ENCODE assay signal across 12 mouse cellular contexts in the genomic region with DNA sequence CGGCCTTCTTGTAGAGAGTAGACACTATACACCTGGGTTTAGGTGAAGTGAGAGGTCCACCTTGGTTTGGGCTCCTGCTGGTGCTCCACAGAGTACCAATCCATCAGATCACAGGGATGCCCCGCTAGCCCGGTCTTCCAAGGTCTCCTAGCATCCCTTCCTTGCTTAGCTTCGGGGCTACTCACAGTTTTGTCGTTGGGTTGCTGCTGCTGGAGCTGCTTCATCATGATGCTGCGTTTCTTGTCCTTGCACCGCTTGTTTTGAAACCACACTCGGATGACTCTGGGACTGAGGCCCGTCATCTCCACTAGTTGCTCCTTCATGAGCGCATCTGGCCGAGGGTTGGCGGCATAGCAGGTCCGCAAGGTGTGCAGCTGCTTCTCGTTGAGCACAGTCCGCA. TPM values are rescaled to one million over a fixed set of nuclear protein-coding genes. Genes with fewer than 3 reads are reported as not detected.
DNase-seq lines count a peak whose midpoint lies in the region; ATAC-seq lines count a peak whose summit lies in the region.
"Had no signal": no experiment of that assay in that cellular context is flagged by ENCODE, and none has a peak within 500 bp of the region (broad histone marks: within the 10 kb centered on the region; RNA-seq: fewer than 3 reads in every experiment).

No protein-coding gene starts in this region.

- H3K27ac ChIP-seq in hindbrain, embryonic 12.5 days, result no peak overlapping the region
- H3K27ac ChIP-seq in neural tube, embryonic 12.5 days, result peak overlapping the region; percentile 32; the same call in 1 of the 2 replicates

- peak overlapping the region; percentile 22; the same call in 1 of the 2 replicates for H3K4me2 ChIP-seq in hindbrain, embryonic 12.5 days (replicated peaks)
- H3K4me2 ChIP-seq in neural tube, embryonic 12.5 days (replicated peaks), result peak overlapping the region; percentile 47

- H3K36me3 ChIP-seq in hindbrain, embryonic 12.5 days, result no peaks in the 10 kb centered on the region
- H3K36me3 ChIP-seq in neural tube, embryonic 12.5 days, result no peaks in the 10 kb centered on the region

- no peaks in the 10 kb centered on the region for H3K4me1 ChIP-seq in hindbrain, embryonic 12.5 days
- H3K4me1 ChIP-seq in neural tube, embryonic 12.5 days, result no peaks in the 10 kb centered on the region

- H3K9me3 ChIP-seq in hindbrain, embryonic 12.5 days (replicated peaks), result no peaks in the 10 kb centered on the region
- no peaks in the 10 kb centered on the region for H3K9me3 ChIP-seq in neural tube, embryonic 12.5 days

- peaks cover 92% of the 10 kb centered on the region for H3K27me3 ChIP-seq in hindbrain, embryonic 12.5 days
- peaks cover 87% of the 10 kb centered on the region for H3K27me3 ChIP-seq in neural tube, embryonic 12.5 days (replicated peaks)

- H3K4me3 ChIP-seq in hindbrain, embryonic 12.5 days, result no peak overlapping the region; the same call in 1 of the 2 replicates
- H3K4me3 ChIP-seq in neural tube, embryonic 12.5 days, result peak overlapping the region; percentile 28

- ATAC-seq in hindbrain, embryonic 12.5 days (ENCODE audit: low FRiP score), result no peak
- no peak for ATAC-seq in neural tube, embryonic 12.5 days (ENCODE audit: low FRiP score, low read depth)
- ATAC-seq: lung, postnatal 0 days had no signal

- no peak overlapping the region; the same call in 1 of the 2 replicates for H3K9ac ChIP-seq in hindbrain, embryonic 12.5 days
- H3K9ac ChIP-seq in neural tube, embryonic 12.5 days, result peak overlapping the region; percentile 49

- 3% methylated on average over 15 of the region's 15 CpGs for WGBS in hindbrain, embryonic 12.5 days
- 4% methylated on average over 15 of the region's 15 CpGs for WGBS in neural tube, embryonic 12.5 days

- peak; percentile 37 for DNase-seq in embryo, embryonic 10.5 days (ENCODE audit: low spot score)
- DNase-seq in embryo, embryonic 10 days (ENCODE audit: low spot score), result no peak
- peak; percentile 18 for DNase-seq in ZHBTc4 (ENCODE audit: low read depth, low spot score)
- no peak for DNase-seq in gastrocnemius, postnatal 4 days (ENCODE audit: low spot score in 2 of 2)
- DNase-seq in ovary, postnatal 10 days (ENCODE audit: low spot score), result no peak
- no peak for DNase-seq in layer of hippocampus, postnatal 14 days (ENCODE audit: low spot score in 2 of 2)
- DNase-seq: kidney, postnatal 36 days; right cerebral cortex, postnatal 14 days had no signal

RNA-seq across cellular contexts. Expression of gene Isl1, which starts 6.6 kb away (rescaled TPM):
- 44.2 and 45.5 TPM in 2 replicates for polyA plus RNA-seq in hindbrain, embryonic 12.5 days (2016; fragmentation: Nextera tagmentation; extraction: Ambion mirVana)
- 134 and 188 TPM in 2 replicates for polyA plus RNA-seq in neural tube, embryonic 12.5 days (2016; fragmentation: Nextera tagmentation; extraction: Ambion mirVana)
- total RNA-seq in gastrocnemius, postnatal 4 days (2021), result 1 to 10 TPM; 1.2 to 1.6 TPM
- total RNA-seq in layer of hippocampus, postnatal 14 days (2021), result under 1 TPM in 1 of 2 experiments, not detected in 1; 0.60 TPM
- total RNA-seq: hematopoietic stem cell, adult 5-6 weeks had no signal

Comparison
In these comparisons a context has a peak if more than half of its experiments do, and no peak if none do; other contexts are left out.
1. DNase-seq: peak in embryo, embryonic 10.5 days (single experiment) and ZHBTc4 (single experiment); none in embryo, embryonic 10 days (single experiment), gastrocnemius, postnatal 4 days (0 of 2), ovary, postnatal 10 days (single experiment) and layer of hippocampus, postnatal 14 days (0 of 2).